Mouse (Mus musculus): ENCODE measurements around the gene Hs6st3. TPM values are rescaled to one million over a fixed set of nuclear protein-coding genes. Genes with fewer than 3 reads are reported as not detected.

Gene Hs6st3
- polyA plus RNA-seq, 1 experiment = not detected

GRCm38 (mm10) chr14:119815616-119816015, 677.5 kb downstream of the Hs6st3 start:
- Histone ChIP-seq H3K36me3 (ENCODE audit: control insufficient read depth) (no peaks in the 10 kb centered on the region), H3K9me3 (ENCODE audit: control insufficient read depth, low read length) (peaks cover 9% of the 10 kb centered on the region; the same call in 1 of the 2 replicates), H3K27me3 (ENCODE audit: control insufficient read depth) (no peaks in the 10 kb centered on the region), H3K4me1 (ENCODE audit: control insufficient read depth) (no peaks in the 10 kb centered on the region), H3K4me3 (replicated peaks) (no peak overlapping the region)
- TF ChIP-seq GATA1 (IDR thresholded peaks at IDR 0.05; ENCODE audit: low read length) = no peak
- no peak for TF ChIP-seq TAL1 (IDR thresholded peaks at IDR 0.05; ENCODE audit: low read length)

- Histone ChIP-seq H3K4me1 (ENCODE audit: control insufficient read depth) (no peaks in the 10 kb centered on the region), H3K4me3 (replicated peaks) (no peak overlapping the region), H3K36me3 (ENCODE audit: control insufficient read depth) (no peaks in the 10 kb centered on the region), H3K27me3 (ENCODE audit: control insufficient read depth) (no peaks in the 10 kb centered on the region), H3K9me3 (ENCODE audit: control insufficient read depth, low read length) (peaks cover 11% of the 10 kb centered on the region)
- TF ChIP-seq TAL1 (IDR thresholded peaks at IDR 0.05; ENCODE audit: low read length) (no peak), GATA1 (IDR thresholded peaks at IDR 0.05; ENCODE audit: low read length) (no peak)
Observed at GRCm38 (mm10) chr14:119820562-119820961, 682.4 kb downstream of the Hs6st3 start.

GRCm38 (mm10) chr14:119831165-119832011, 693.2 kb downstream of the Hs6st3 start:
- Histone ChIP-seq H3K9me3 (ENCODE audit: control insufficient read depth, low read length) (peaks cover 31% of the 10 kb centered on the region), H3K27me3 (ENCODE audit: control insufficient read depth) (no peaks in the 10 kb centered on the region), H3K4me1 (ENCODE audit: control insufficient read depth) (no peaks in the 10 kb centered on the region), H3K36me3 (ENCODE audit: control insufficient read depth) (no peaks in the 10 kb centered on the region), H3K4me3 (replicated peaks) (no peak overlapping the region)
- no peak for TF ChIP-seq TAL1 (IDR thresholded peaks at IDR 0.05; ENCODE audit: low read length)
- no peak for TF ChIP-seq GATA1 (IDR thresholded peaks at IDR 0.05; ENCODE audit: low read length)

GRCm38 (mm10) chr14:119832012-119832325, 693.8 kb downstream of the Hs6st3 start:
- Histone ChIP-seq H3K27me3 (ENCODE audit: control insufficient read depth) (no peaks in the 10 kb centered on the region), H3K4me1 (ENCODE audit: control insufficient read depth) (no peaks in the 10 kb centered on the region), H3K36me3 (ENCODE audit: control insufficient read depth) (no peaks in the 10 kb centered on the region), H3K4me3 (replicated peaks) (no peak overlapping the region), H3K9me3 (ENCODE audit: control insufficient read depth, low read length) (peaks cover 30% of the 10 kb centered on the region)
- no peak for TF ChIP-seq GATA1 (IDR thresholded peaks at IDR 0.05; ENCODE audit: low read length)
- no peak for TF ChIP-seq TAL1 (IDR thresholded peaks at IDR 0.05; ENCODE audit: low read length)

GRCm38 (mm10) chr14:119832940-119833339, 694.8 kb downstream of the Hs6st3 start:
- H3K4me3 ChIP-seq (replicated peaks) = no peak overlapping the region
- TF ChIP-seq TAL1 (IDR thresholded peaks at IDR 0.05; ENCODE audit: low read length) = no peak
- no peak for TF ChIP-seq GATA1 (IDR thresholded peaks at IDR 0.05; ENCODE audit: low read length)

GRCm38 (mm10) chr14:119834008-119834700, 696.0 kb downstream of the Hs6st3 start:
- TF ChIP-seq GATA1 (IDR thresholded peaks at IDR 0.05; ENCODE audit: low read length) (no peak), TAL1 (IDR thresholded peaks at IDR 0.05; ENCODE audit: low read length) (no peak)
- Histone ChIP-seq H3K4me1 (ENCODE audit: control insufficient read depth) (no peaks in the 10 kb centered on the region), H3K27me3 (ENCODE audit: control insufficient read depth) (no peaks in the 10 kb centered on the region), H3K9me3 (ENCODE audit: control insufficient read depth, low read length) (peaks cover 32% of the 10 kb centered on the region), H3K4me3 (replicated peaks) (no peak overlapping the region), H3K36me3 (ENCODE audit: control insufficient read depth) (no peaks in the 10 kb centered on the region)

More at GRCm38 (mm10) chr14:119832940-119833339, 694.8 kb downstream of the Hs6st3 start:
- peaks cover 29% of the 10 kb centered on the region for H3K9me3 ChIP-seq (ENCODE audit: control insufficient read depth, low read length)
- no peaks in the 10 kb centered on the region for H3K27me3 ChIP-seq (ENCODE audit: control insufficient read depth)
- no peaks in the 10 kb centered on the region for H3K36me3 ChIP-seq (ENCODE audit: control insufficient read depth)
- H3K4me1 ChIP-seq (ENCODE audit: control insufficient read depth) = no peaks in the 10 kb centered on the region

GRCm38 (mm10) chr14:119836051-119836450, 697.9 kb downstream of the Hs6st3 start:
- H3K9me3 ChIP-seq (ENCODE audit: control insufficient read depth, low read length) = peaks cover 32% of the 10 kb centered on the region
- no peak overlapping the region for H3K4me3 ChIP-seq (replicated peaks)
- no peaks in the 10 kb centered on the region for H3K36me3 ChIP-seq (ENCODE audit: control insufficient read depth)
- TF ChIP-seq GATA1 (IDR thresholded peaks at IDR 0.05; ENCODE audit: low read length) (no peak), TAL1 (IDR thresholded peaks at IDR 0.05; ENCODE audit: low read length) (no peak)
- H3K27me3 ChIP-seq (ENCODE audit: control insufficient read depth) = no peaks in the 10 kb centered on the region
- H3K4me1 ChIP-seq (ENCODE audit: control insufficient read depth) = no peaks in the 10 kb centered on the region

GRCm38 (mm10) chr14:119847540-119847939, 709.4 kb downstream of the Hs6st3 start:
- H3K27me3 ChIP-seq (ENCODE audit: control insufficient read depth) = no peaks in the 10 kb centered on the region
- H3K4me3 ChIP-seq (replicated peaks) = no peak overlapping the region
- H3K36me3 ChIP-seq (ENCODE audit: control insufficient read depth) = no peaks in the 10 kb centered on the region
- TF ChIP-seq GATA1 (IDR thresholded peaks at IDR 0.05; ENCODE audit: low read length) (no peak), TAL1 (IDR thresholded peaks at IDR 0.05; ENCODE audit: low read length) (no peak)
- H3K4me1 ChIP-seq (ENCODE audit: control insufficient read depth) = no peaks in the 10 kb centered on the region
- peaks cover 13% of the 10 kb centered on the region for H3K9me3 ChIP-seq (ENCODE audit: control insufficient read depth, low read length)

GRCm38 (mm10) chr14:119848759-119849298, 710.7 kb downstream of the Hs6st3 start:
- Histone ChIP-seq H3K4me3 (replicated peaks) (no peak overlapping the region), H3K36me3 (ENCODE audit: control insufficient read depth) (no peaks in the 10 kb centered on the region), H3K9me3 (ENCODE audit: control insufficient read depth, low read length) (peaks cover 11% of the 10 kb centered on the region), H3K27me3 (ENCODE audit: control insufficient read depth) (no peaks in the 10 kb centered on the region), H3K4me1 (ENCODE audit: control insufficient read depth) (no peaks in the 10 kb centered on the region)
- TF ChIP-seq GATA1 (IDR thresholded peaks at IDR 0.05; ENCODE audit: low read length) (no peak), TAL1 (IDR thresholded peaks at IDR 0.05; ENCODE audit: low read length) (no peak)
